Mouse (Mus musculus) adrenal gland, postnatal 10 days (tissue): Measurements from ENCODE around the gene Zfp329. TPM values are rescaled to one million over a fixed set of nuclear protein-coding genes. Genes with fewer than 3 reads are reported as not detected.
"Not testable (repeated sequence)": the region's sequence is repeated elsewhere in the genome, so short reads cannot be mapped to it uniquely, and the experiment has no call there.

Source experiments
- DNase-seq: peaks from one replicate; pipeline ENCODE4 v3.0.0; 2021; ENCODE audit warnings: mixed read lengths
- long read RNA-seq, 2 experiments: library from polyadenylated mRNA; stranded (forward); transcript quantifications; one replicate each; pipeline ENCODE4 v2.0.0; 2021
- total RNA-seq, 2 experiments: library from RNA; stranded (reverse); gene quantifications; 2 replicates each; pipeline ENCODE4 v1.2.3; 2021

Gene Zfp329
- 10 to 100 TPM in 1 of 2 experiments, 1 to 10 TPM in 1; 7.8 to 14.0 TPM for total RNA-seq
- long read RNA-seq, experiment 1, full-length matches to known transcripts, result 1 of 4 reads
- long read RNA-seq, experiment 1, partial matches to known transcripts, result 0 of 4 reads
- long read RNA-seq, experiment 1, other reads (novel, unspliced or antisense), result 3 of 4 reads
- long read RNA-seq, experiment 2, full-length matches to known transcripts, result 1 of 2 reads
- long read RNA-seq, experiment 2, partial matches to known transcripts, result 1 of 2 reads
- long read RNA-seq, experiment 2, other reads (novel, unspliced or antisense), result 0 of 2 reads

DNA sequence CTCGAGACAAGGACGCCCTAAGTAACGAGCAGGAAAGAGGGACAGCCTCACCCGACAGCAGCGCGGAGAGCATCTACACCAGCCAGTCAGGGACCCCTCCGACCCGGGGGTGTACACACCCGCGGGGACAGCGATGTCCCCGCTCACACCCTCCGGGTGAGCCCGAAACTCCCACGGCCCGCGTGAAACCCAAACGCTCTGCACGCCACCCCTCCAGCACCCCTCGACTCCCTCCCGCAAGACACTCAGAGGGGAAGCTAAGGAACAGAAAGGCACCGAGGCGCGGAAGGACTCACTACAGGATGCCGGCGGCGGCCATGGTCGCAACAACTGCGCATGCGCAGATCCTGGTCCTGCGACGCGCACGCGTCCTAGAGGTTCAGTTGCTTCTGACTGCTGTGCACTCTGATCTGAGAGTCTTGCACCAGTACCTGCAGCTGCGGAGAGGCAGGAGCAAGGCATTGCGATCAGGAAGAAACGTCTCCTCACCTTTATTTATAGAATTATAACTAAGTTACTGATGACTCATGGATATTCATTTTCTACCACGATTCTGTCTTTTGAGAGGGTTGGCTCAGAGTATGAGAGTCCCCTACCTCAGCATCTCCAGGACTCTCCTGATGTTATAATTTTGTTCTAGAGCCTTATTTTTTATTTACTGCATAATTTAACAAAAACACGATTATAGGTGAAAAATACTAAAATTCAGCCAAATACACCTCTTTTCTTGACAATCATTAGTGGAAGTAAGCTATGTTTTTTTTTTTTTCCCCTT, at the start of gene Zfp329:
Zfp329 (minus strand) TSS at position 338 of the 775 bp plus-strand sequence.
- DNase-seq, result peak; percentile 92

DNA sequence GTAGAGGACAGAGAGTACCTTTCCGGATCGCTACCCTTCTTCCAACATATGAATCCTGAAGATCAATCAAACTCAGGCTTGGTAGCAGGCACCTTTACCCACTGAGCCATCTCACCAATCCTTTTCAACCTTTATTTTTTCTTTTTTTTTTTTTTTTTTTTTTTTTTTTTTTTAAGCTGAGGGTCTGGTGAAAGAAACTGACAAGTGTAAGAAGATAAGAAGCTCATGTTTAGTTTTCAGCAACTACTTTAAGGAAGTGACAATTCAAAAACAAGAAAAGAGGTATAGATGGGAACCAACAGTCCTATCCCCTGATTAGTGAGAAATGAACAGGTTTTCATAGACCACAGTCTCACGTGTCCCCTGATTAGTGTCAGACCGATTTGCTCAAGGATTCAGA, 17.1 kb upstream of the Zfp329 start:
- no peak for DNase-seq

DNA sequence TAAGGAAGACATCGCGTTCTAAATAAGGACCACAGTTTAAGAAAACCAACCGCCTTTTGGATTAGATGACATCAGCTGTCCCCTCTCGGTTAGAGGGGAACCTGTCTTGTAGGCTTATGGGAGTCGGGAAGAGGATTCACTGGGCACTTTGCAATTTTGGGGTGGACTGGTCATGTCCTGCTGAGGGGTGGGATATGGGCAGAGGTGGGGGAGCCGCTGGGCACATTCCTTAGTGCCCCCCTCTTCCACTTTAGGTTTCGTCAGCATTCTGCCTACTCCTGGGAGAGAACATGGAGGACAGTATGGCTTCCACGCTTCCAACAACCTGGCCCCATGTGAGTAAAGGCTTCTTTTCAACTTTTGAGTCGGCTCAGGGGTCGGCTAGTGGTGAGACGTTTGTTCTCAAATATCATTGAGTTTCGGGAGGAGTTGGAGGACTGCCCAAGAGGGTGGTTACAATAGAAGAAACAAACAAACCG, 16.6 kb upstream of the Zfp329 start:
- peak; percentile 26 for DNase-seq

DNA sequence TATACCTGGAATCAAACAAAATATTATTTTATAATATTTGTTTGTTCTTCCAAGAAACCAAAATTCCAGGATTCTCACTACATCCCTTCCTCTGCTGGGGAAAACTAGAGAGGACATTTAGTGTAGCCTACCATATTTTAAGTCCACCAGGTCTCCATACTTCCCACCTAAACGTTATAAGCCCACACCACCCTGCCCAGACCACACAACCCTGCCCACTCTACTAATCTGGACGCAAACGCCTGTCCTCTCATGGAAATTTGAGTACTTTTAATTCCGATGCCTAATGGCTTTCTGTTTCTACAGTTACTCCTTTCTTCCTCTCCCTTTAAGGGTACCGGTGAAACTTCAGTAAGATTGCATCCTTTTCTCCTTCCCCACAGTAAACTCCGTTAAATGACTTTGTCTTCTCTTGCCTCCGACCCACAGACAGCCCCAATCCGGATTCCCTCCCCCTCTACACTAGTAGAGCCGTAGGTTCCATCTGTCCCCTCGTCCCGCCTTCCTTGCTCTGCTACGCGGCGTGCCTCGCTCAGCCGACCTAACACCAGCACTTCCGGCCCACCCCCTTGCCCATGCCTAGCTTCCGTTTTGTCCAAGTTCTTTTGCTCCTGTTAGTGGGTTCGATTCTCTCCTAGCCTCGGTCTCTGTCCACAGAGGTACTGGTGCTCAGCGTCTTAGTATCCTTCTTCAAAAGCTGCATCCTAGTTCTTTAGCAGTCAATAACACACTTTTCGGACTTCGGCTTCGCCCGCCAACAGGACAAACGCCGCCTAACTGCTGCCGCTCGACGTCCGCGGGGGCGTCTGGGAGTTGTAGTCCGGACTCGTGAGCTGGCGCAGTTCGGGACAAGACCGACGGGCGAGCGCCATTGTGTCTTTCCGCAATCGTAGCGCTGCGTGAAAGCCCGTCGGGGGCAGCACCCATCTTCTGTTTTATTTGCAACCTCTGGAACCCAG, 15.8 kb upstream of the Zfp329 start, which contains the start of gene Zfp110:
Zfp110 (plus strand) TSS at position 600 of the 959 bp plus-strand sequence.
- DNase-seq, result peak; percentile 93

DNA sequence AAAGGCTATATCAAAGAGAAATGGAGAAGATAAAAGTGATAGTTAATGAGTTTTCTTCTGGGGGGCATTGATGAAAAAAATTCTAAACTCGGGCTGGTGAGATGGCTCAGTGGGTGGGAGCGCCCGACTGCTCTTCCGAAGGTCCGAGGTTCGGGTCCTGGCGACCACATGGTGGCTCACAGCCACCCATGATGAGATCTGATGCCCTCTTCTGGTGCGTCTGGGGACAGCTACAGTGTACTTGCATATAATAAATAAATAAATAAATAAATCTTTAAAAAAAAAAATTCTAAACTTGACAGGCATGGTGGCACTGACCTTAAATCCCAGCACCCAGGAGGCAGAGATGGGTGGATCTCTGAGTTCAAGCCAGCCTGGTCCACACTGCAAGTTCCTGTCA, 3.1 kb downstream of the Zfp329 start:
- no peak for DNase-seq

DNA sequence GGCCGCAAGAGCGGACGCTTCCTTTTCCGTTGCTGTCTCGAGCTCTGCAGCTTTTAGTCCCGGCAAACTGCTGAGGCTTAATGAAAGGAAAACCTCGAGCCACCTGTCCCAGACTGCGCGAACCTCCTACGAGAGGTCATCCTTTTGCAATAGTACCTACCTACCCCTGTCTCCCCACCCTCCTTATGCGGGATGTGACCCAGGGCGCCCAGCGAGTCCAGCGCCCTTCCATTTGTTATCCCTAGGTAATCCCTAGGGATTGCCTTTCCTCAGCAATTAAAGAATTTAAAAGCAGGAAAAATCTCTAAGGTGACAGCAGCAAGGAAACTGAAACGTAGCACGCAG, 15.0 kb downstream of the Zfp329 start:
- no peak for DNase-seq

DNA sequence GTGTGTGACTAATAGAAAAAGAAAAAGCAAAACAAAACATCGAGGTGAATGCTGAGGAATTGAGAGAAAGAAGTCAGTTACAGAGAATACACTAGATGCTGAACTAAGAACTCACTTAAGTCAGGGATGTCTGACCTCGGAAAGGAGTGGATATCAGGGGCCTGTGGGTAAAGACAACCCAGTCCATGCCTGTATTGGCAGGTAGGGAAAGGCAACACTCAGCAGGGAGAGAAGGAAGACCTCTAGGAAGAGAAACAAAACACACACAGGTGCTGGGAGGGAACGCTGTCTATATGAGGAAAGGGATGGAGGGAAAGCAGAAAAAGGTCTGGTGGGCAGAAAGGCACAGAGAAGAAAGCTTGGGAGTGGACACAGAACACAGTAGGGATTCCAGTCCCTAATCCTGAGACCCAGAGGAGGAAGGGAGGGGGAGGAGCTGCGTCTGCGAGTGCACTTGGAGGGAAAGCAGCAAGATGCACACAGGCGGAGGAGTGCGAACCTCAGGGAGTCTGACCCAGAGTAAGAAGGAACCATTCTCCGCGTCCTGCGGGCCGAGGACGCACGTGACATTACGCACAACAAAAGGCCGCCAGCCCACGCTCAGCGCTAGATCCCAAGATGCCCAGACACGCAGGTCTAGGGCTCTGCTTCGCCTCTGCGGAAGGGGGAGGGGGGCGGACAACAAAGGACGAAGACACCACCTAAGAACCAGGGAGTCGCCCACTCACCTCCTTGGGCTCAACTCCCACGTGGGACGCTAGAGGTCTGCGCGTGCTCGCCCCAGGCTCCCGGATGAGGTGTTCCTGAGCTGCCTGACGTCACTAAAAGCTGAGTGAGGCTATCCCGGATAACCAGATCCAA, 15.6 kb downstream of the Zfp329 start, which contains the start of gene Zscan18:
Zscan18 (minus strand) TSS at position 770 of the 861 bp plus-strand sequence.
- DNase-seq, result peak; percentile 82

DNA sequence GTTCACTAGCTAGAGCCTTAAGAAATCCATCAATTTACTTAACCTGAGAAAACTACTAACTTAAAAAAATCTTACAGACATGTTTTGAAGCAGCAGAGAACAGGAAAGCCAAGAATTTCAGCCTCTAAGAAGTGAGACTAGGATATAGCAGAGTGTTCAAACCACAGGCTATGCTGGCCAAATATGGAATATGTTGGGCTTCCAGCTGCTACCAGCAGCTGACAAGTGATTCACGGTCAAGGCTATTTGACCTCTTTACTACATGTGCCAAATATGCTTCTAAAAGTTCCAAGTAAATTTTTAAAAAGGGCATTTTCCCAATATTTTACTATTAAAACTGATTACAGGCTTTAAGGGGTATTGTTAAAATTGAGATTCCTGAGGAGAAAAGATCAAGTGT, 19.1 kb downstream of the Zfp329 start:
- no peak for DNase-seq

DNA sequence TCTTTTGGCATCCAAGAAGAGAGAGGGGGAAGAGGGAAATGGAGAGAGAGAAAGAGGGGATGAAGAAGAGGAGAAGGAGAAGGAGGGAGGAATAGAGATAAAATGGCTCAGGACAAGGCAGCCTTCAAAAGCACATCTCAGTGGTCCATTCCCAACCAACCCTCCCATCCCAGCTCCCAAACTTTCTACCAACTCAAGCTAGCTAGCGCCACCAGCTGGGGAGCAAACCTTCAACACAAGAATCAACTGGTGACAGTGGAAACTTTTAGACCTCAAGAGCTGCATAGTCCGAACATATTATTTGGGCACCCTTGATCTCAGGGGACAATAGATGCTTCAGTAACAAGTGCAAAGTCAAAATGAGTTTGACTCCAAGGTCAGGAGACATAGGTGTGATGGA, 20.7 kb downstream of the Zfp329 start:
- DNase-seq, result no peak

DNA sequence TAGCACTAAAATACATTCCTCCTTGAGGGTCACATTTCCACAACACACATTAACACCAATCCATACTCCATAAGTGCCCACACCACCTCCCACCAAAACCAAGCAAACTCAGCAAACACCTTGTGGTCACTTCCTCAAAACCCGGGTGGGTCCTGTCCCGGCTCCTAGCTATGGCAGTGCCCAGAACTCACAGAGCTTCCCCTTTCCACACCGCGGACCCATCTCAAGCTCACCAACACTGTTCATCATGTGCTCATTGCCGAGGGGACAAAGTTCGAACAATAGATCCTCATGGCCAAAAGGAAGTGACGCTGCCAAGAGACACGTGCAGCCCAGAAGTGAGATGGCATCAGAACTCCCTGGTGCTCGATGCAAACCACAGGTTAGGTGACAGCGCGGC, 26.0 kb downstream of the Zfp329 start:
- not testable (repeated sequence) for DNase-seq

DNA sequence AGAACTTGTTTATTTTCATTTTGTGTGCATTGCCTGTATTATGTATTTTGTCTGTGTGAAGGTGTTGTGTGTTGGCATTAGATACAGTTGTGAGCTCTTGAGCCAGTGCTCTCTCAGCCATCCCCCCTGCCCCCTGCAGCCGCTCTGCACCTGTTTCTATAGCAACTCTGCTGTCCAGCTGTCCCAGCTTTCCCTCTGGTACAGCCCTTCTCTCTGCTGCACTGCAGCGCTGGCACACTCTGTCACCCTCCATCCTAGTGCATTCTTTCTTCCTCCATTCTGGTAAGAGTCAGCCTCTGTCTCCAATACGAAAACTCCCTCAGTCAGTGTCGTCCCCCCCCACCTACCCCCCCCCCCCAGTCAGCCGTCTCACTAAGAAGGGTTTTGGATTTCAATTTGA, 30.6 kb downstream of the Zfp329 start:
- DNase-seq, result no peak

DNA sequence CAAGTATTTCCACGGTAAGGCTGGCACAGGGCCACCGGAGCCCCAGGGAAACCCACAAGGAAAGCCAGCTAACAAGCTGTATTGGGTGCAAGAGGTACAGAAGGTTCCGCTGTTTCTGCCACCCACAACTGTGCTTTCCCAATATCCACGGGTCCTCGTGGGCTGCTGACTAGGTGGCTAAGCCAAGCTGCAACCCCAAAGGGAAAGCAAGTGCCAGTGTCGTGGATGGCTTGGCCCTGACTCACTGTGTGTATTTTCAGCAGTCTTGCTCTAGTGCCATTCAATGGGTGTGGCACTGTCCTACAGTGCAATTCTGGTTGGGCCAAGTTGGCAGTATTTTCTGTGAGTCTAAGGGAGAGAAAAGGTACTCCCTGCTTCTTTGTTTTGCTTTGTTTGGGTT, 31.3 kb downstream of the Zfp329 start:
- DNase-seq, result peak; percentile 16

DNA sequence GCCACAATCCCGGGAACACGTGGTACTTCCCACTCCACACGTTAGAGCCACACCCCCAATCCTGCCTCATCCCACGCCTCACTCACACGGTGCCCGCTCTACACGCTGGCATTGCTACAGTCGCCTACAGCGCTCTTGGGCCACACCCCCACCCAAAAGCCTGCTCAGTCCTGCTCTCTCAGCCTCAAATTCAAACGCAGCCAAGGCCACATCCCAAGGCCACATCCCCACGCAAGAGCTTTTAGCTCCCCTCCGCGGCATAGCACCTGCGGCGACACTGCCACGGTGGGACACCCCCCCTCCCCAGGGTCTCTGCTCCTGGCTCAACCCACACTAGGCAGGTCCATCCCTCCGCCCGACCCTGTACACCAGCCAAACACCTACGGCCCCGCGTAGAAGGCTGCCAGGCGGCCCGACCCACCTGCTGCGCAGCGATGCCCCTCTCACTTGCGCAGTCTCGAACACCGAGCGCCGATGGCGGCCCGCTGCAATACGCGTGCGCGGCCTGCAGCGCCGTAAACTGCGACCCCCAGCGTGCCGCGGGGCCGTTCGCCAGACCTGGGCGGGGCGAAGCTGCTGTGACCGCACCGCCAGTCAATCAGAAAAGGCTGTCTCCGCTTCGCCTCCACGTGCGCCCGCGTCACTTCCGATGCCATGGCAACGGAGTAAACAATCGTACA, 38.4 kb downstream of the Zfp329 start:
- peak; percentile 86 for DNase-seq

DNA sequence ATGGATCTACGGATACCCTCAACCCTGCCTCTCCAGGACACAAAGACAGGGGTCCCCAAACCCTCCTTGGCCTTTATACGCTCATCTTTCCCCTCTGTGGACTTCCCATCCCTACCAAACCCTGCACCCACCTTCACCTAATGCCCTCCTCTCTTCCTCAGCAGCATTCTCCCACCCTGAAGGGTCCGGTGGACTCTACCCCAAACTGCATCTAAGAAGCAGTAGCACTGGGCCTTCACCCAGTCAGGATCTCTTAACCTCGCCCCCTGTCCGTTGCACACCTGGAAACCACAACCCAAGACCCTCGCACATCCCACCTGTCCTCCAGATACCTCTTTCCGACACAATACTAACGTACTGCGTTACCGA, 38.9 kb downstream of the Zfp329 start:
- no peak for DNase-seq

DNA sequence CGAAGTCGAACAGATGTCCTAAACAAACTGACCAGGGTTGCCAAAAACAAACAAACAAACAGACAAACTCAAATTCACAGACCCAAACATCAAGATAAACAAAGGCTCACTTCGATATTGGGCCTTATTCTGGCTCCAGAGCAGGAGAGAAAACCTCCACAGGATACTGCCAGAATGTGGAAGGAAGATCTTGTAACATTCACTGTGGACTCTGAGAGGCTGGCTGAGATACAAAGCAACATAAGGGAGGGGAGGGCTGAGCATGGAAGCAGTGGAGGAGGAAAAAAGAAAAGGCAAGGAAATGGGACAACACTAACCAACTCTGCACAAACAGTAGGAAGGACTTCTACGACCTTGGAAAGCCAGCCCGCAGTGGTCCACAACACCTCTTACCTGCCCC, 39.5 kb downstream of the Zfp329 start:
- no peak for DNase-seq

DNA sequence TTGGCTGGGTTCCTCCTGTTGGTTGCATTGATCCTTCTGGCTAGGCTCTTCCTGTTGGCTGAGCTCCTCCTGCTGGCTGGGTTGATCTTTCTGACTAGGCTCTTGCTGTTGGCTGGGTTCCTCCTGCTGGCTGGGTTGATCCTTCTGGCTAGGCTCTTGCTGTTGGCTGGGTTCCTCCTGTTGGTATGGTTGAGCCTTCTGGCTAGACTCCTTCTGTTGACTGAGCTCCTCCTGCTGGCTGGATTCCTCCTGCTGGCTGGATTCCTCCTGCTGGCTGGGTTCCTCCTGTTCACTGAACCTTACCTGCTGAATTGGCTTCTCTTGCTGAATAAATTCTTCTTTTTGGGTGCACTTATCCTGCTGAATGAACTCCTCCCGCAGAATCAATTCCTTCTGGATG, 44.1 kb downstream of the Zfp329 start:
- DNase-seq, result peak; percentile 64

DNA sequence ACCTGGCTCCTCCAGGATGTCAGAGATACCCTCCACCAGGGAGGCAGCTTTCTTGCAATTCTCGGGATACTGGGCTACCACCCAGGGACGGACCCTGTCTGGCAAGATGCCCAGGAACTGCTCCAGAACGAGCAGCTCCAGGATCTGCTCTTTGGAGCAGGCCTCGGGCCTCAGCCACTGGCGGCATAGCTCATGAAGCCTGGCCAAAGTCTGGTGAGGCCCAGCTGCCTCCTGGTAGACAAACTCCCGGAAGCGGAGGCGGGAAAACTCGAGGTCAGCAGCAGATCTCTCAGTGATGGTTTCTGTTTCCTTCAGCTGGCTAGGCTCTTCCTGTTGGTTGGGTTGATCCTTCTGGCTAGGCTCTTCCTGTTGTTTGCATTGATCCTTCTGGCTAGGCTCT, 44.5 kb downstream of the Zfp329 start:
- DNase-seq, result no peak
